Mouse (Mus musculus): ENCODE results near the gene Il17c. TPM values are rescaled to one million over a fixed set of nuclear protein-coding genes. Genes with fewer than 3 reads are reported as not detected.
A peak's percentile ranks its signal among the peaks of the same experiment; 100 is the strongest.

Gene Il17c
- polyA plus RNA-seq, 1 experiment from 2014 or later = not detected

GRCm38 (mm10) chr8:122433269-122433905 is 11.6 kb downstream of the Il17c start:
- Histone ChIP-seq H3K4me2 (replicated peaks) (peak overlapping the region; percentile 91), H3K9ac (peak overlapping the region; percentile 83; the same call in 1 of the 2 replicates), H3K4me3 (replicated peaks) (peak overlapping the region; percentile 64; the same call in 1 of the 2 replicates), H3K36me3 (peaks cover 31% of the 10 kb centered on the region), H3K9me3 (no peaks in the 10 kb centered on the region), H3K27me3 (replicated peaks) (no peaks in the 10 kb centered on the region), H3K4me1 (replicated peaks) (peaks cover 29% of the 10 kb centered on the region), H3K27ac (peak overlapping the region; percentile 90)
- WGBS = 58% methylated on average over 11 of the region's 11 CpGs
- no peak for ATAC-seq

- Histone ChIP-seq H3K4me3 (replicated peaks) (no peak overlapping the region), H3K9ac (no peak overlapping the region), H3K27ac (no peak overlapping the region), H3K4me2 (replicated peaks) (no peak overlapping the region), H3K27me3 (replicated peaks) (no peaks in the 10 kb centered on the region), H3K36me3 (peaks cover 41% of the 10 kb centered on the region), H3K4me1 (replicated peaks) (peaks cover 30% of the 10 kb centered on the region), H3K9me3 (no peaks in the 10 kb centered on the region)
- WGBS = 90% methylated on average over 6 of the region's 6 CpGs
- no peak for ATAC-seq
Measured at GRCm38 (mm10) chr8:122435375-122435774, 13.6 kb downstream of the Il17c start.

GRCm38 (mm10) chr8:122436146-122436545 is 14.3 kb downstream of the Il17c start:
- Histone ChIP-seq H3K4me1 (replicated peaks) (peaks cover 23% of the 10 kb centered on the region), H3K4me3 (replicated peaks) (no peak overlapping the region), H3K9me3 (no peaks in the 10 kb centered on the region), H3K4me2 (replicated peaks) (no peak overlapping the region), H3K9ac (no peak overlapping the region), H3K36me3 (peaks cover 41% of the 10 kb centered on the region), H3K27me3 (replicated peaks) (no peaks in the 10 kb centered on the region), H3K27ac (no peak overlapping the region)
- no peak for ATAC-seq
- 97% methylated on average over 9 of the region's 9 CpGs for WGBS

GRCm38 (mm10) chr8:122436586-122437125 is 14.8 kb downstream of the Il17c start:
- Histone ChIP-seq H3K4me1 (replicated peaks) (peaks cover 21% of the 10 kb centered on the region), H3K9me3 (no peaks in the 10 kb centered on the region)
- WGBS = 79% methylated on average over 20 of the region's 20 CpGs

GRCm38 (mm10) chr8:122437708-122438331 is 16.0 kb downstream of the Il17c start:
- WGBS = 80% methylated on average over 13 of the region's 13 CpGs
- no peak for ATAC-seq
- Histone ChIP-seq H3K4me1 (replicated peaks) (peaks cover 22% of the 10 kb centered on the region), H3K36me3 (peaks cover 41% of the 10 kb centered on the region), H3K27me3 (replicated peaks) (no peaks in the 10 kb centered on the region), H3K4me3 (replicated peaks) (no peak overlapping the region), H3K27ac (peak overlapping the region; percentile 67), H3K9me3 (no peaks in the 10 kb centered on the region), H3K4me2 (replicated peaks) (peak overlapping the region; percentile 26), H3K9ac (no peak overlapping the region)

More at GRCm38 (mm10) chr8:122436586-122437125, 14.8 kb downstream of the Il17c start:
- H3K27ac ChIP-seq = no peak overlapping the region
- ATAC-seq = no peak
- peaks cover 41% of the 10 kb centered on the region for H3K36me3 ChIP-seq
- H3K4me3 ChIP-seq (replicated peaks) = no peak overlapping the region
- no peak overlapping the region for H3K4me2 ChIP-seq (replicated peaks)
- H3K27me3 ChIP-seq (replicated peaks) = no peaks in the 10 kb centered on the region
- no peak overlapping the region for H3K9ac ChIP-seq

- H3K4me3 ChIP-seq (replicated peaks) = no peak overlapping the region
- WGBS = 95% methylated on average over 16 of the region's 16 CpGs
- ATAC-seq = no peak
- H3K27ac ChIP-seq = no peak overlapping the region
- H3K27me3 ChIP-seq (replicated peaks) = no peaks in the 10 kb centered on the region
- peaks cover 37% of the 10 kb centered on the region for H3K36me3 ChIP-seq
- no peak overlapping the region for H3K9ac ChIP-seq
- no peaks in the 10 kb centered on the region for H3K9me3 ChIP-seq
- no peak overlapping the region for H3K4me2 ChIP-seq (replicated peaks)
- H3K4me1 ChIP-seq (replicated peaks) = peaks cover 14% of the 10 kb centered on the region
Measured at GRCm38 (mm10) chr8:122439336-122439735, 17.5 kb downstream of the Il17c start.

GRCm38 (mm10) chr8:122441326-122441725 is 19.5 kb downstream of the Il17c start:
- no peak for ATAC-seq
- peaks cover 29% of the 10 kb centered on the region for H3K4me1 ChIP-seq (replicated peaks)
- WGBS = 74% methylated on average over 1 of the region's 1 CpGs
- H3K27ac ChIP-seq = no peak overlapping the region
- H3K27me3 ChIP-seq (replicated peaks) = no peaks in the 10 kb centered on the region
- H3K4me3 ChIP-seq (replicated peaks) = no peak overlapping the region
- peaks cover 22% of the 10 kb centered on the region for H3K36me3 ChIP-seq
- no peak overlapping the region for H3K4me2 ChIP-seq (replicated peaks)
- H3K9me3 ChIP-seq = no peaks in the 10 kb centered on the region
- no peak overlapping the region for H3K9ac ChIP-seq

- Histone ChIP-seq H3K27me3 (replicated peaks) (no peaks in the 10 kb centered on the region), H3K4me3 (replicated peaks) (peak overlapping the region; percentile 68), H3K4me1 (replicated peaks) (peaks cover 29% of the 10 kb centered on the region), H3K9me3 (no peaks in the 10 kb centered on the region), H3K36me3 (peaks cover 11% of the 10 kb centered on the region), H3K4me2 (replicated peaks) (peak overlapping the region; percentile 96), H3K9ac (peak overlapping the region; percentile 66), H3K27ac (peak overlapping the region; percentile 78)
- WGBS = 16% methylated on average over 7 of the region's 7 CpGs
- ATAC-seq = no peak
Measured at GRCm38 (mm10) chr8:122442356-122442755, 20.5 kb downstream of the Il17c start.

GRCm38 (mm10) chr8:122442781-122443180 is 21.0 kb downstream of the Il17c start:
- Histone ChIP-seq H3K27ac (peak overlapping the region; percentile 78), H3K4me1 (replicated peaks) (peaks cover 26% of the 10 kb centered on the region), H3K27me3 (replicated peaks) (no peaks in the 10 kb centered on the region), H3K36me3 (peaks cover 11% of the 10 kb centered on the region; the same call in 1 of the 2 replicates), H3K4me2 (replicated peaks) (peak overlapping the region; percentile 96), H3K9ac (peak overlapping the region; percentile 66), H3K4me3 (replicated peaks) (peak overlapping the region; percentile 68), H3K9me3 (no peaks in the 10 kb centered on the region)
- WGBS = under 1% methylated on average over 12 of the region's 12 CpGs
- peak; percentile 12 for ATAC-seq

GRCm38 (mm10) chr8:122443262-122444006 is 21.6 kb downstream of the Il17c start, which contains the start of gene Mvd:
Gene Mvd, minus strand, starts transcription at chr8:122443422.
- WGBS = under 1% methylated on average over 47 of the region's 47 CpGs

GRCm38 (mm10) chr8:122444058-122444748 is 22.4 kb downstream of the Il17c start:
- no peaks in the 10 kb centered on the region for H3K9me3 ChIP-seq
- ATAC-seq = peak; percentile 60
- H3K4me2 ChIP-seq (replicated peaks) = peak overlapping the region; percentile 65
- no peaks in the 10 kb centered on the region for H3K27me3 ChIP-seq (replicated peaks)
- H3K36me3 ChIP-seq = peaks cover 6% of the 10 kb centered on the region; the same call in 1 of the 2 replicates
- H3K27ac ChIP-seq = peak overlapping the region; percentile 93
- H3K4me3 ChIP-seq (replicated peaks) = peak overlapping the region; percentile 68
- H3K9ac ChIP-seq = peak overlapping the region; percentile 51
- WGBS = 2% methylated on average over 19 of the region's 19 CpGs
- H3K4me1 ChIP-seq (replicated peaks) = peaks cover 21% of the 10 kb centered on the region

More at GRCm38 (mm10) chr8:122443262-122444006, 21.6 kb downstream of the Il17c start, which contains the start of gene Mvd:
- Histone ChIP-seq H3K4me1 (replicated peaks) (peaks cover 22% of the 10 kb centered on the region), H3K27ac (peak within 1 kb of the TSS; percentile 93), H3K27me3 (replicated peaks) (no peaks in the 10 kb centered on the region), H3K9me3 (no peaks in the 10 kb centered on the region), H3K4me3 (replicated peaks) (peak within 1 kb of the TSS; percentile 68), H3K36me3 (peaks cover 9% of the 10 kb centered on the region; the same call in 1 of the 2 replicates), H3K9ac (peak within 1 kb of the TSS; percentile 66), H3K4me2 (replicated peaks) (peak within 1 kb of the TSS; percentile 96)
- ATAC-seq = peak; percentile 98

Data from intestine, embryonic 15.5 days (tissue).